Mouse (Mus musculus): ENCODE data around the gene Ankrd63. TPM values are rescaled to one million over a fixed set of nuclear protein-coding genes. Genes with fewer than 3 reads are reported as not detected.

Gene Ankrd63
- polyA plus RNA-seq, 1 experiment from 2014 or later = 0.11 TPM

DNA sequence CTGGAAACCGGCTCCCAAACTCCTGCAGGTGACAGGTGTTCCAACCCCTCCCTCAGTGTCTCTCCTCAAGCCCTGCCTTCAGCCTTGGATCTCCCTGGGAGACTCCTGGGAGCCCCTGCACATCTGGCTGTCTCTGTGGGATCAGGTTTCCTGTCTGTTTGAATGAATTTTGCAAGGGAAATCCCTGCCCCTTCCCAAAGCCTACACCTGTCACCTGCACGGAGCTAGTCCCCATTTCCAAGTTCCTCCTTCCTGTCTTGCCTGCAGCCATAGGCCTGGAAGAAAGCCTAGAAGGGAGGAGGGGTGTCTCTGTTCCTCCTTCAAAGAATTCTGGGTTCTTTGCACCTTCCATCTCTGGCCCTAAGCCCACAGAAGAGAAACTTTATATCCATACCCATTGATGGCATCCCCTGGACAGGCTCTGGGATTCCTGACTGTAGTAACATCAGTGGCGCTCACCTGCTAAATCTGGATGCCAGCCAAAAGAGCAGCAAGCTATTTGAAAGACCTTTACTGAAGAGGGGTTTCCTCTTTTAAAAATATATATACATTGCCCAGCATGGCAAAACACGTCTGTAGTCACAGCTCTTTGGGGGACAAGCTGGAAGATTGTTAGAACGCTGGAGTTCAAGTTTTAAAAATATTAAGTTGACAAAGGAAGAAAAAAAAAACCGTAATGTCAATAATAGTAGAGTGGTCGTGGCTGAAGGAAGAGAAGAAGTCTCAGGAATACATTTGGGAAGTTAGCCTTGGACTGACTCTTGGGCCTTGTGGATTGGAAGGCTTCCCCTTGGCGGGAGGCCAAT lies 26.3 kb upstream of the Ankrd63 start:
- Histone ChIP-seq H3K4me3 (ENCODE audit: low read depth, low read length) (no peak overlapping the region), H3K4me1 (ENCODE audit: control insufficient read depth, insufficient read depth, low read length) (peaks cover 11% of the 10 kb centered on the region), H3K36me3 (ENCODE audit: control insufficient read depth, insufficient read depth, low read length) (no peaks in the 10 kb centered on the region), H3K27ac (replicated peaks; ENCODE audit: low read depth, low read length) (no peak overlapping the region), H3K4me2 (ENCODE audit: low read depth, low read length) (no peak overlapping the region), H3K9ac (ENCODE audit: low read depth, low read length) (no peak overlapping the region), H3K27me3 (replicated peaks; ENCODE audit: control insufficient read depth, insufficient read depth, low read length) (0 out of 2 replicates have a peak, but pooled peaks cover 9% of the 10 kb centered on the region), H3K9me3 (ENCODE audit: control insufficient read depth, low read length) (no peaks in the 10 kb centered on the region)
- 23% methylated on average over 8 of the region's 8 CpGs for WGBS
- ATAC-seq (ENCODE audit: low read depth) = peak; percentile 53
- DNase-seq (ENCODE audit: low spot score) = peak; percentile 64

DNA sequence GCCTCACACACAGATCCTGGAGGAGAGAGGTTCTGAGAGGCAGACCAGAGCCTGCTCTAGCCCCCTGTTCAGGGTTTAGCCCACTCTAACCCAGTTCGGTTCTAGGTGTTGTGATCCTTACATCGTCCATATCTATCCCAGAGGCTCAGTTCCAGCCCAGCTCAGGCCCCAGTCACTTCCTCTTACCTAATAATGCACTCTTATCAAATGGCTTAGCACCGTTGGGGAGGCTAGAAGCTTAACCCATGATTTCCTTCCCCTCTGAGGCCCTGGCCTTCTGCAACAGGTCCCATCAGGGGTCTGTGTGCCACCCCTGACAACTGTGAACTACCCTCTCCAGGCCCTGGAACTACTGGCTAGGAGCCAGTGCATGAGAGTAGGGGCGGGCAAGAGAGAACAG lies 25.4 kb upstream of the Ankrd63 start:
- Histone ChIP-seq H3K9ac (ENCODE audit: low read depth, low read length) (no peak overlapping the region), H3K4me2 (ENCODE audit: low read depth, low read length) (no peak overlapping the region), H3K4me1 (ENCODE audit: control insufficient read depth, insufficient read depth, low read length) (peaks cover 11% of the 10 kb centered on the region), H3K27ac (replicated peaks; ENCODE audit: low read depth, low read length) (no peak overlapping the region), H3K36me3 (ENCODE audit: control insufficient read depth, insufficient read depth, low read length) (no peaks in the 10 kb centered on the region), H3K9me3 (ENCODE audit: control insufficient read depth, low read length) (no peaks in the 10 kb centered on the region), H3K27me3 (replicated peaks; ENCODE audit: control insufficient read depth, insufficient read depth, low read length) (0 out of 2 replicates have a peak, but pooled peaks cover 9% of the 10 kb centered on the region), H3K4me3 (ENCODE audit: low read depth, low read length) (no peak overlapping the region)
- ATAC-seq (ENCODE audit: low read depth) = 0 out of 2 replicates have a peak, but pooled peaks have one; percentile 15
- WGBS = 38% methylated on average over 4 of the region's 4 CpGs
- no peak for DNase-seq (ENCODE audit: low spot score)

DNA sequence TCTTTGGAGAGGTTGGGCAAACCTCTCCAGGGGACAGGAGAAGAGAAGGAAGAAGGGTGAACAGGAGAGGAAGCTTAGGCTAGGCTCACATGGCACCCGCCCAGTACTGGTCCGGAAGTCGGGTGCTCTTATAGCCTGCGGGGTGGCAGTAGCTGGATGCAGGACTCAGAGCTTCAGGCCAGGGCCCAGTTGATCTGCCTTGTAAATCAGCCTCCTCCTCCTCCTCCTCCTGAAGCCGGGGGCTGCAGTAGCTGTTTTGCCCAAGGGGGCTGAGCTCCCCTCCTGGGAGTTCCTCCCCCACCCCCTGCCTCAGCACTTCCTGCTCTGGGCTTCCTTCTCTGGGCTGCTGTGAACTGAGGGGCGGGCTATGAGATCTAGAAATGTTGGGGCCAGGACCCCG lies 24.6 kb upstream of the Ankrd63 start, which contains the start of gene Plcb2:
Gene Plcb2, minus strand, starts transcription at position 102 of the 400 bp plus-strand sequence.
- Histone ChIP-seq H3K9ac (ENCODE audit: low read depth, low read length) (no peak within 1 kb of the TSS), H3K4me3 (ENCODE audit: low read depth, low read length) (no peak within 1 kb of the TSS), H3K27me3 (replicated peaks; ENCODE audit: control insufficient read depth, insufficient read depth, low read length) (0 out of 2 replicates have a peak, but pooled peaks cover 5% of the 10 kb centered on the region), H3K9me3 (ENCODE audit: control insufficient read depth, low read length) (no peaks in the 10 kb centered on the region), H3K27ac (replicated peaks; ENCODE audit: low read depth, low read length) (no peak within 1 kb of the TSS), H3K36me3 (ENCODE audit: control insufficient read depth, insufficient read depth, low read length) (no peaks in the 10 kb centered on the region), H3K4me1 (ENCODE audit: control insufficient read depth, insufficient read depth, low read length) (peaks cover 11% of the 10 kb centered on the region), H3K4me2 (ENCODE audit: low read depth, low read length) (no peak within 1 kb of the TSS; the same call in 1 of the 2 replicates)
- DNase-seq (ENCODE audit: low spot score) (no peak), ATAC-seq (ENCODE audit: low read depth) (no peak)
- 7% methylated on average over 6 of the region's 7 CpGs for WGBS

DNA sequence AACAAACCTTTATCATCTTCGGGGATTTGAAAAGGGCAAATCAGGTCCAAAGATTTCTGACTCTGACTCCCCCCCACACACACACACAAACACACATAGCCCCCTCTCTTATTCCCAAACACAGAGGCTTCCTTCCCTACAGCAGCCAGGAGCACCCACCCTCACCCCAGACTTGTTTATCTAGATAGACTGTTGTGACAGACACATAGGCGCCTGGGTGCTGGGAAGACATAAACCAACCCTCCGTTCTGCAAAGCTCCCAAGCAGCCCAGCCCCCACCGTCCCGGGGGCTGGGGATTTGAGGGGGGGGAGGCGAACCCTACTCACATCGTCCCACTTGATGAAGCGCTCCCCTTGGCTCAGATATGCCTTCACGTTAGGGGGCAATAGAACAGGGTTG lies 24.1 kb upstream of the Ankrd63 start:
- H3K27ac ChIP-seq (replicated peaks; ENCODE audit: low read depth, low read length) = no peak overlapping the region
- no peaks in the 10 kb centered on the region for H3K36me3 ChIP-seq (ENCODE audit: control insufficient read depth, insufficient read depth, low read length)
- no peak overlapping the region for H3K4me2 ChIP-seq (ENCODE audit: low read depth, low read length)
- no peak for DNase-seq (ENCODE audit: low spot score)
- H3K4me1 ChIP-seq (ENCODE audit: control insufficient read depth, insufficient read depth, low read length) = peaks cover 11% of the 10 kb centered on the region
- no peak overlapping the region for H3K4me3 ChIP-seq (ENCODE audit: low read depth, low read length)
- no peaks in the 10 kb centered on the region for H3K9me3 ChIP-seq (ENCODE audit: control insufficient read depth, low read length)
- 28% methylated on average over 9 of the region's 9 CpGs for WGBS
- 0 out of 2 replicates have a peak, but pooled peaks cover 4% of the 10 kb centered on the region for H3K27me3 ChIP-seq (replicated peaks; ENCODE audit: control insufficient read depth, insufficient read depth, low read length)
- ATAC-seq (ENCODE audit: low read depth) = no peak
- H3K9ac ChIP-seq (ENCODE audit: low read depth, low read length) = no peak overlapping the region

DNA sequence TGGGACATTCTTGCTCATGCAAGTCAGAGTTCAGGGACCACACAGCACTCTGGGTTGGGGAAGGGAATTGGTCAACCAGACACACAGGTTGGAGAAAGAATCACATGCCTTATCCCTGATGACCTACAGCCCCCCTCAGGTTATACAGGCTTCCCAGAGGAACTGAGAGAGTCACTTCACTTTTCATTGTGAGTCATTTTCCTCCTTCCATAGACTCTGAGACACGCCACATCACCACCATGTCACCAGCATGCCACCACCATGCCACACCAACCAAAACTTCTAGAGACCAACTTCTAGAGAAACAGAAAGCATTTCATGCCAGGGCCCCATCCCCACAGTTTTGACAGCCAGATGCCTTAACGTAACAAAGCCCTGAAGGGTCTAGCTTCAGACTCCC lies 23.1 kb upstream of the Ankrd63 start:
- no peak for ATAC-seq (ENCODE audit: low read depth)
- WGBS = 80% methylated on average over 2 of the region's 2 CpGs
- Histone ChIP-seq H3K9me3 (ENCODE audit: control insufficient read depth, low read length) (no peaks in the 10 kb centered on the region), H3K27ac (replicated peaks; ENCODE audit: low read depth, low read length) (no peak overlapping the region), H3K9ac (ENCODE audit: low read depth, low read length) (no peak overlapping the region), H3K36me3 (ENCODE audit: control insufficient read depth, insufficient read depth, low read length) (no peaks in the 10 kb centered on the region), H3K4me2 (ENCODE audit: low read depth, low read length) (no peak overlapping the region), H3K27me3 (replicated peaks; ENCODE audit: control insufficient read depth, insufficient read depth, low read length) (no peaks in the 10 kb centered on the region), H3K4me3 (ENCODE audit: low read depth, low read length) (no peak overlapping the region), H3K4me1 (ENCODE audit: control insufficient read depth, insufficient read depth, low read length) (peaks cover 11% of the 10 kb centered on the region)
- no peak for DNase-seq (ENCODE audit: low spot score)

DNA sequence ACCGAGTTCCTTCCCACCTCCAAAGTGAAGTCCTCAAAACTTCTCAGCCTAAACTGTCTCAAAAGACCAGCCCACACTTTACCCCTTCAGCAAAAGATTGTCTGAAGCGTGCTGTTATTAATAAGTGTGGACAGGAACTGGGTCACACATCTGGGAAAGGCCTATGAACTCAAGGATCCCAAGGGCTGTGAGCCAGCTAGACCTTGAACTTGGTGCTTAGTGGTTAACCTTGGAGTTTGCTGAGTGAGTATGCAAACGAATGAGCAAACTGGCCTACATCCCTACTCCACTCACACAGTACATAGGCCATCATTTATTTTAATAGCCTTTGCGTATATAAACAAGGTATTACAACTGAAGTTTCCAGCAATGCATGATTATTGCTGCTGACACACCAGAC lies 21.7 kb upstream of the Ankrd63 start:
- 76% methylated on average over 4 of the region's 4 CpGs for WGBS
- no peak for ATAC-seq (ENCODE audit: low read depth)
- DNase-seq (ENCODE audit: low spot score) = no peak
- Histone ChIP-seq H3K4me1 (ENCODE audit: control insufficient read depth, insufficient read depth, low read length) (peaks cover 11% of the 10 kb centered on the region), H3K27me3 (replicated peaks; ENCODE audit: control insufficient read depth, insufficient read depth, low read length) (no peaks in the 10 kb centered on the region), H3K27ac (replicated peaks; ENCODE audit: low read depth, low read length) (no peak overlapping the region), H3K9me3 (ENCODE audit: control insufficient read depth, low read length) (no peaks in the 10 kb centered on the region), H3K4me2 (ENCODE audit: low read depth, low read length) (no peak overlapping the region), H3K9ac (ENCODE audit: low read depth, low read length) (no peak overlapping the region), H3K4me3 (ENCODE audit: low read depth, low read length) (no peak overlapping the region), H3K36me3 (ENCODE audit: control insufficient read depth, insufficient read depth, low read length) (no peaks in the 10 kb centered on the region)

DNA sequence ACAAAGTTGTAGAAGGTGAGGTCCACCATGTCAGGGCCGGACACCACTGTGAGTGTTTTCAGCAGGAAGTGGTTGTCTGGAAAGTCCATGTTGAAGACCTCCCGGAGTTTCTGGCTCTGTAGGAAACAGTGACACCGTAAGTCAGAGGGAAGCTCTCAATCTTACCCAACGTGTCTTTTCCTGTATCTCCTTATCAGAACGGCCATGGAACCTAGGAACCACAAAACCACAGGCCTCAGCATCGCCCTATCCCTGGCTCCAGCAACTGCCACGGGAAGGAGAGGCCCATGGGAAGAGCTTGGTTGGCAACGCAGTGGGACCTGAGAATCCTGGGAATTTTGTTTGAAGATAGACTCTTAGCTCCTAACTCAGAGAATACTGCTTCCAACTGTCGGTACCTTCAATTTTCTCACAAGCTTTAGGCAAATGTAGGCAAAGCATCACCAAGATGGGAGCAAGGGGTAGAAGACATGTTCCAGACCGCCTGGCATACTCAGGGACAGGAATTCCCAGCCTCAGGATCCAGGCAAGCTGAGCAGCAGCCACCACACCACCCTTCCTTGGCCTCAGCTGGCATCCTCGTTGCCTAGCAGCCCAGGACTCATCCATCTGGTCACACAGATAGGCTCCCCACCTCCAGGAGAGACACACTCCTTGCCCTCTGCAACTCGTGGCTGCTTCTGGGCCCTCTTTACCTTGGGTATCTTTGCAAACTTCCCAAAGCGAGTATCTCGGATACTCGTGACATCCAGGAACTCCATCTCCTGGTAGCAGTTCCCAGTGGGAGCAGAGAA lies 20.1 kb upstream of the Ankrd63 start:
- no peak for DNase-seq (ENCODE audit: low spot score)
- no peaks in the 10 kb centered on the region for H3K27me3 ChIP-seq (replicated peaks; ENCODE audit: control insufficient read depth, insufficient read depth, low read length)
- H3K9me3 ChIP-seq (ENCODE audit: control insufficient read depth, low read length) = no peaks in the 10 kb centered on the region
- ATAC-seq (ENCODE audit: low read depth) = no peak
- 83% methylated on average over 15 of the region's 15 CpGs for WGBS
- no peak overlapping the region for H3K9ac ChIP-seq (ENCODE audit: low read depth, low read length)
- no peak overlapping the region for H3K4me2 ChIP-seq (ENCODE audit: low read depth, low read length)
- H3K36me3 ChIP-seq (ENCODE audit: control insufficient read depth, insufficient read depth, low read length) = no peaks in the 10 kb centered on the region
- no peak overlapping the region for H3K4me3 ChIP-seq (ENCODE audit: low read depth, low read length)
- peaks cover 10% of the 10 kb centered on the region for H3K4me1 ChIP-seq (ENCODE audit: control insufficient read depth, insufficient read depth, low read length)
- H3K27ac ChIP-seq (replicated peaks; ENCODE audit: low read depth, low read length) = no peak overlapping the region

DNA sequence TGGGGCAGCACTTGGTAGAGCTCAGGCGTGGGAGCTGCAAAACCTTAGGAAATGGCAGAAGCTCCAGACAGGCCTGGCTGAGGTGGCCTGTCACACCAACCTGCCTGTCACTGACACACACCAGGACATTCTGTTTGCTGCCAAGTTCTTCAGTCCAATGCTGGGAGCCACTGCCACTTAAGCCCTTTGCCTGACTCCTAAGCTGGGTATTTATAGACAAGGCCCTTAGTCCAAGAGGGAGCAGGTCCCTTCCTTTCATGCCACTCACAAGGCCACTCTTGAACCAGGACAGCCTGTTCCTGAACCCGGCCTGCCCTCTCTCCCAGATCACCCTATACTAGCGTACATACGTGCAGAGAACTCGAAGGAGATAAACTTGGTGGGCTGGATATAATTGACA lies 12.9 kb upstream of the Ankrd63 start:
- H3K27me3 ChIP-seq (replicated peaks; ENCODE audit: control insufficient read depth, insufficient read depth, low read length) = peaks cover 15% of the 10 kb centered on the region
- H3K9me3 ChIP-seq (ENCODE audit: control insufficient read depth, low read length) = no peaks in the 10 kb centered on the region
- no peak overlapping the region for H3K9ac ChIP-seq (ENCODE audit: low read depth, low read length)
- DNase-seq (ENCODE audit: low spot score) (no peak), ATAC-seq (ENCODE audit: low read depth) (no peak)
- H3K36me3 ChIP-seq (ENCODE audit: control insufficient read depth, insufficient read depth, low read length) = no peaks in the 10 kb centered on the region
- H3K4me1 ChIP-seq (ENCODE audit: control insufficient read depth, insufficient read depth, low read length) = no peaks in the 10 kb centered on the region
- no peak overlapping the region for H3K27ac ChIP-seq (replicated peaks; ENCODE audit: low read depth, low read length)
- H3K4me3 ChIP-seq (ENCODE audit: low read depth, low read length) = no peak overlapping the region
- WGBS = 79% methylated on average over 5 of the region's 5 CpGs
- no peak overlapping the region for H3K4me2 ChIP-seq (ENCODE audit: low read depth, low read length)

Data from embryonic facial prominence, embryonic 14.5 days (tissue).